In genomic region chr4:137717671-137718070, GRCm38 (mm10) we compare ENCODE assay signal across 10 mouse cellular contexts.
"Had no signal": no experiment of that assay in that cellular context is flagged by ENCODE, and none has a peak within 500 bp of the region (broad histone marks: within the 10 kb centered on the region; RNA-seq: fewer than 3 reads in every experiment).

No protein-coding gene starts in this region.

- H3K4me3 ChIP-seq: left cerebral cortex, adult 2 months; limb, embryonic 13.5 days had no signal

- H3K36me3 ChIP-seq: limb, embryonic 13.5 days had no signal

- H3K9ac ChIP-seq: liver, embryonic 14.5 days had no signal

- H3K9me3 ChIP-seq: limb, embryonic 13.5 days had no signal

- H3K27ac ChIP-seq: left cerebral cortex, adult 2 months; limb, embryonic 13.5 days; liver, embryonic 14.5 days had no signal

- DNase-seq: kidney, adult 18-20 months; kidney, postnatal 10 days; lung, adult 18-20 months; right cerebral cortex, postnatal 4 days; spleen, adult 18-20 months; thymus, adult 2 months; thymus, postnatal 25 days had no signal

- H3K4me2 ChIP-seq: limb, embryonic 13.5 days had no signal
